Mouse (Mus musculus) erythroblast, embryonic 14.5 days (primary cell): ENCODE results near the gene Slc27a5. TPM values are rescaled to one million over a fixed set of nuclear protein-coding genes. Genes with fewer than 3 reads are reported as not detected.

Source experiments
- H3K27me3 ChIP-seq: 2 replicates; pipeline ENCODE4 v1.6.1; 2012; ENCODE audit warnings: inconsistent platforms; ENCODE audit not compliant: control insufficient read depth
- H3K36me3 ChIP-seq: 2 replicates; pipeline ENCODE4 v1.6.1; 2012; ENCODE audit warnings: mild to moderate bottlenecking, inconsistent platforms; ENCODE audit not compliant: control insufficient read depth
- H3K4me1 ChIP-seq: 2 replicates; pipeline ENCODE4 v1.6.1; 2012; ENCODE audit warnings: inconsistent platforms; ENCODE audit not compliant: control insufficient read depth
- H3K4me3 ChIP-seq: replicated peaks from 2 replicates; pipeline ENCODE3; 2012; ENCODE audit warnings: moderate library complexity, mild to moderate bottlenecking, inconsistent platforms
- H3K9me3 ChIP-seq: 2 replicates; pipeline ENCODE4 v1.6.1; 2012; ENCODE audit warnings: low read length, inconsistent platforms, mixed read lengths; ENCODE audit not compliant: control insufficient read depth
- GATA1 ChIP-seq: IDR thresholded peaks from 2 replicates; pipeline ENCODE4 v1.6.1; 2012; ENCODE audit warnings: low read length, inconsistent platforms, mixed read lengths
- TAL1 ChIP-seq: IDR thresholded peaks from 3 replicates; pipeline ENCODE4 v1.6.1; 2012; ENCODE audit warnings: low read length, inconsistent platforms, mixed read lengths
- polyA plus RNA-seq: library from polyadenylated mRNA; stranded (reverse); fragments of >175 nt; gene quantifications from 2 replicates; pipeline ENCODE4 v1.2.3, GENCODE M21; 2012

The Slc27a5 gene
- polyA plus RNA-seq, 1 experiment = not detected

- no peak overlapping the region for H3K4me3 ChIP-seq
- H3K27me3 ChIP-seq = peaks cover 6% of the 10 kb centered on the region
- no peaks in the 10 kb centered on the region for H3K9me3 ChIP-seq
- TF ChIP-seq TAL1 (no peak), GATA1 (no peak)
- H3K4me1 ChIP-seq = peaks cover 3% of the 10 kb centered on the region
- no peaks in the 10 kb centered on the region for H3K36me3 ChIP-seq
Measured at GRCm38 (mm10) chr7:12997230-12997629, 762 bp downstream of the Slc27a5 start.

- peaks cover 10% of the 10 kb centered on the region for H3K4me1 ChIP-seq
- H3K27me3 ChIP-seq = peaks cover 9% of the 10 kb centered on the region
- no peaks in the 10 kb centered on the region for H3K9me3 ChIP-seq
- no peaks in the 10 kb centered on the region for H3K36me3 ChIP-seq
- TF ChIP-seq GATA1 (no peak), TAL1 (no peak)
- H3K4me3 ChIP-seq = no peak overlapping the region
Measured at GRCm38 (mm10) chr7:12995862-12996261, 2.1 kb downstream of the Slc27a5 start.

- Histone ChIP-seq H3K4me3 (no peak overlapping the region), H3K9me3 (no peaks in the 10 kb centered on the region), H3K27me3 (peaks cover 10% of the 10 kb centered on the region), H3K4me1 (peaks cover 25% of the 10 kb centered on the region), H3K36me3 (no peaks in the 10 kb centered on the region; the same call in 1 of the 2 replicates)
- TF ChIP-seq TAL1 = no peak
- TF ChIP-seq GATA1 = no peak
Measured at GRCm38 (mm10) chr7:12993148-12993547, 4.8 kb downstream of the Slc27a5 start.

GRCm38 (mm10) chr7:12992222-12992621 is 5.8 kb downstream of the Slc27a5 start:
- Histone ChIP-seq H3K27me3 (peaks cover 7% of the 10 kb centered on the region), H3K4me3 (no peak overlapping the region), H3K36me3 (no peaks in the 10 kb centered on the region; the same call in 1 of the 2 replicates), H3K9me3 (no peaks in the 10 kb centered on the region), H3K4me1 (peaks cover 34% of the 10 kb centered on the region)
- TF ChIP-seq GATA1 = no peak
- TF ChIP-seq TAL1 = no peak

GRCm38 (mm10) chr7:12987409-12988189 is 10.4 kb downstream of the Slc27a5 start:
- H3K9me3 ChIP-seq = peaks cover 9% of the 10 kb centered on the region

GRCm38 (mm10) chr7:12986906-12987305 is 11.1 kb downstream of the Slc27a5 start:
- H3K4me3 ChIP-seq = no peak overlapping the region
- H3K27me3 ChIP-seq = peaks cover 3% of the 10 kb centered on the region; the same call in 1 of the 2 replicates
- H3K9me3 ChIP-seq = peaks cover 9% of the 10 kb centered on the region
- peaks cover 66% of the 10 kb centered on the region for H3K4me1 ChIP-seq
- peaks cover 29% of the 10 kb centered on the region for H3K36me3 ChIP-seq
- TF ChIP-seq TAL1 (no peak), GATA1 (no peak)

More at GRCm38 (mm10) chr7:12987409-12988189, 10.4 kb downstream of the Slc27a5 start:
- TF ChIP-seq GATA1 (peak; percentile 77), TAL1 (no peak)
- H3K4me1 ChIP-seq = peaks cover 70% of the 10 kb centered on the region
- peaks cover 22% of the 10 kb centered on the region for H3K36me3 ChIP-seq
- H3K4me3 ChIP-seq = no peak overlapping the region
- peaks cover 3% of the 10 kb centered on the region; the same call in 1 of the 2 replicates for H3K27me3 ChIP-seq

- Histone ChIP-seq H3K36me3 (peaks cover 35% of the 10 kb centered on the region), H3K4me3 (no peak overlapping the region), H3K27me3 (no peaks in the 10 kb centered on the region), H3K9me3 (peaks cover 9% of the 10 kb centered on the region), H3K4me1 (peaks cover 62% of the 10 kb centered on the region)
- TF ChIP-seq GATA1 (no peak), TAL1 (peak; percentile 54; the same call in 2 of the 3 replicates)
Measured at GRCm38 (mm10) chr7:12985724-12986123, 12.3 kb downstream of the Slc27a5 start.

- Histone ChIP-seq H3K36me3 (peaks cover 36% of the 10 kb centered on the region), H3K27me3 (no peaks in the 10 kb centered on the region), H3K4me1 (peaks cover 57% of the 10 kb centered on the region), H3K4me3 (no peak overlapping the region), H3K9me3 (peaks cover 2% of the 10 kb centered on the region)
- no peak for TF ChIP-seq TAL1
- TF ChIP-seq GATA1 = no peak
Measured at GRCm38 (mm10) chr7:12980291-12980690, 17.7 kb downstream of the Slc27a5 start.

GRCm38 (mm10) chr7:12979776-12980175 is 18.2 kb downstream of the Slc27a5 start:
- Histone ChIP-seq H3K4me3 (no peak overlapping the region), H3K27me3 (no peaks in the 10 kb centered on the region), H3K9me3 (no peaks in the 10 kb centered on the region), H3K4me1 (peaks cover 53% of the 10 kb centered on the region), H3K36me3 (peaks cover 31% of the 10 kb centered on the region)
- TF ChIP-seq GATA1 = no peak
- no peak for TF ChIP-seq TAL1
